Mouse (Mus musculus) heart, postnatal 25 days (tissue): ENCODE results near the gene Sema3e. TPM values are rescaled to one million over a fixed set of nuclear protein-coding genes. Genes with fewer than 3 reads are reported as not detected.

Experiments
- DNase-seq: peaks from one replicate; pipeline ENCODE4 v3.0.0; 2022; ENCODE audit warnings: low spot score
- intact Hi-C: fragments of 180-260 bp; cut with DNase I; formaldehyde crosslinking; loops from one replicate; pipeline ENCODE4 v1.15.1; 2025
- total RNA-seq, 2 experiments: library from RNA; stranded (reverse); gene quantifications; 2 replicates each; pipeline ENCODE4 v1.2.3; 2021

The Sema3e gene
- total RNA-seq, 2 experiments from 2014 or later, result 0.14 to 0.36 TPM

- no peak for DNase-seq
- intact Hi-C loops, result no loop called here
Observed at GRCm38 (mm10) chr5:14062918-14063481, 37.9 kb downstream of the Sema3e start.

- intact Hi-C loops, result no loop called here
- DNase-seq, result no peak
Observed at GRCm38 (mm10) chr5:14073152-14073551, 48.1 kb downstream of the Sema3e start.

GRCm38 (mm10) chr5:14088100-14088499 is 63.0 kb downstream of the Sema3e start:
- no peak for DNase-seq
- intact Hi-C loops, result no loop called here

GRCm38 (mm10) chr5:14089875-14090608 is 65.0 kb downstream of the Sema3e start:
- no peak for DNase-seq
- intact Hi-C loops, result no loop called here

GRCm38 (mm10) chr5:14090609-14090969 is 65.5 kb downstream of the Sema3e start:
- no peak for DNase-seq

GRCm38 (mm10) chr5:14092262-14092776 is 67.2 kb downstream of the Sema3e start:
- intact Hi-C loops, result no loop called here
- DNase-seq, result no peak

More at GRCm38 (mm10) chr5:14090609-14090969, 65.5 kb downstream of the Sema3e start:
- intact Hi-C loops, result no loop called here

GRCm38 (mm10) chr5:14096196-14096595 is 71.1 kb downstream of the Sema3e start:
- intact Hi-C loops, result no loop called here
- DNase-seq, result no peak

GRCm38 (mm10) chr5:14098677-14099076 is 73.6 kb downstream of the Sema3e start:
- intact Hi-C loops, result no loop called here
- DNase-seq, result no peak

GRCm38 (mm10) chr5:14107365-14107764 is 82.3 kb downstream of the Sema3e start:
- intact Hi-C loops, result no loop called here
- no peak for DNase-seq

- intact Hi-C loops, result no loop called here
- no peak for DNase-seq
Observed at GRCm38 (mm10) chr5:14109001-14109400, 83.9 kb downstream of the Sema3e start.

- intact Hi-C loops, result no loop called here
- DNase-seq, result no peak
Observed at GRCm38 (mm10) chr5:14111401-14111800, 86.3 kb downstream of the Sema3e start.

- no peak for DNase-seq
- intact Hi-C loops, result no loop called here
Observed at GRCm38 (mm10) chr5:14121902-14122301, 96.8 kb downstream of the Sema3e start.

- intact Hi-C loops, result no loop called here
- DNase-seq, result no peak
Observed at GRCm38 (mm10) chr5:14126591-14126990, 101.5 kb downstream of the Sema3e start.

GRCm38 (mm10) chr5:14135929-14136328 is 110.9 kb downstream of the Sema3e start:
- no peak for DNase-seq
- intact Hi-C loops, result no loop called here

- intact Hi-C loops, result no loop called here
Observed at GRCm38 (mm10) chr5:14138725-14139124, 113.6 kb downstream of the Sema3e start.

GRCm38 (mm10) chr5:14162579-14162978 is 137.5 kb downstream of the Sema3e start:
- no peak for DNase-seq
- intact Hi-C loops, result no loop called here

More at GRCm38 (mm10) chr5:14138725-14139124, 113.6 kb downstream of the Sema3e start:
- DNase-seq, result no peak

- DNase-seq, result no peak
Observed at GRCm38 (mm10) chr5:14163280-14163679, 138.2 kb downstream of the Sema3e start.

GRCm38 (mm10) chr5:14167776-14168175 is 142.7 kb downstream of the Sema3e start:
- DNase-seq, result no peak
- intact Hi-C loops, result no loop called here

More at GRCm38 (mm10) chr5:14163280-14163679, 138.2 kb downstream of the Sema3e start:
- intact Hi-C loops, result no loop called here

- intact Hi-C loops, result no loop called here
- no peak for DNase-seq
Observed at GRCm38 (mm10) chr5:14173355-14174183, 148.5 kb downstream of the Sema3e start.

- intact Hi-C loops, result no loop called here
- DNase-seq, result no peak
Observed at GRCm38 (mm10) chr5:14180571-14180970, 155.5 kb downstream of the Sema3e start.

- DNase-seq, result no peak
- intact Hi-C loops, result no loop called here
Observed at GRCm38 (mm10) chr5:14182156-14182555, 157.1 kb downstream of the Sema3e start.
